Mouse (Mus musculus): Measurements from ENCODE around the gene Rufy4.

- TF ChIP-seq CTCF (conservative IDR thresholded peaks at IDR 0.05; ENCODE audit: low read length) (no peak), POU5F1 (IDR thresholded peaks at IDR 0.05; ENCODE audit: borderline replicate concordance, low read length) (no peak), NANOG (IDR thresholded peaks at IDR 0.05; ENCODE audit: borderline replicate concordance, low read length) (no peak)
These were observed 35.0 kb upstream of the Rufy4 start for GRCm38 (mm10) chr1:74090329-74090728.

Measured in E14TG2a.4 (cell line).